Mouse (Mus musculus): ENCODE results near the gene Cers6. TPM values are rescaled to one million over a fixed set of nuclear protein-coding genes. Genes with fewer than 3 reads are reported as not detected.

Gene Cers6
- polyA plus RNA-seq, 2 experiments from 2014 or later = 4.6 to 4.8 TPM

- no peak for ATAC-seq
Observed at GRCm38 (mm10) chr2:69020636-69021310, 159.5 kb downstream of the Cers6 start.

DNA sequence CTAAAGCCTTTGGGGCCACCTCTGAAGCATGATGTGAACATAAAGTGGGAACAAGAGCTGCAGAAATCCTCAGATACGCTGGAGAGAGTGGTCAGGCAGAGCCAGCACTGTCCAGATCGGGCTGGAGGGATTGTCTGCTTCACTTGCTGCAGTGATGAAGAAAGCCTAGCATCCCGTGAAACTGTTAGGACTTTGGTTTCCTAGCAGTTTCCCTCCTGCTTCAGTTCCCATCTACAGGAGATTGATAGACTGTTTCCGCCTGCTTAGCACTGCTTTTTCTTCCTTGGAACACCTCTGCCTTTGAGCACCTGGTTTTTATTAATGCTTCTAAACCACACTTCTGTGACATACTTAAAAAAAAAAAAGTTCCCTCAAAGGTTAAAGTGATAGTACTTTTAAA, 160.3 kb downstream of the Cers6 start:
- ATAC-seq = no peak

GRCm38 (mm10) chr2:69024856-69025255, 163.6 kb downstream of the Cers6 start:
- ATAC-seq = no peak

DNA sequence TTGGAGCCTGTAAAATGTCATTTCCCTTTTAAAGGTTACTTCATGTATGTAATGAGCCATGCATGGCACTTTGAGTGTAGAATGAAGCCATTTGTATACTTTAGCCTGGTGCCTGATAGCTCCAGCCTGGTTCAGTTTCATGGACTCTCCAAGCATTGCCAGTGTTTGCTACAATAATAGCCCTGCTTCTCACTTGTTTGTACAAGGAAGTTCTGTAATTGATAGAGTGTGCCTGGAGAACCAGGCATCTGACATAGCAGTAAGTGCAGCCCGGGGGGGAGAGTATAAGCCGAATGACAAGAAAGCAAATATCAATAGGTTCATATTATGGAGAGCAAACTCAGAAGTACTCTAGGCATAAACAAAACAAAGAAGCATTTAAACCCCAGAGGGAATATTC, 171.3 kb downstream of the Cers6 start:
- no peak for ATAC-seq

DNA sequence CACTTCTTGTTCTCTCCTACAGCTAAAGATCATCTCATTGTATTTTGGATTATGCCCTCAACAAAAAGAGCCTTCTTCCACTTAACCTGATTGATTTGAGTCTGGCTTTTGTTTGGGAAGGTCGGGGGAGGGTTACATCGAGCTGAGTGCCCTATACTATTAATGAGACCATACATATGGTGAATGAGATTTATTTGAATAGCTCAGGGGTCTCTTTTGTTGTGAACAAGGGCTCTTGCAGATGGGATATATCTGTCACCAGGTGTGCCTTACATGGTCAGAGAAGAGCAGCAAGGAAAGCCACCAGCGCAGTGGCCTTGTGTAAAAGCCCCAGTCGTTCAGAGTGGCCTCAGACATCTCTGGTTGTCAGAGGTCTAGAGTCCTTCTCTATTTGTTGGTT, 174.2 kb downstream of the Cers6 start:
- ATAC-seq = no peak

DNA sequence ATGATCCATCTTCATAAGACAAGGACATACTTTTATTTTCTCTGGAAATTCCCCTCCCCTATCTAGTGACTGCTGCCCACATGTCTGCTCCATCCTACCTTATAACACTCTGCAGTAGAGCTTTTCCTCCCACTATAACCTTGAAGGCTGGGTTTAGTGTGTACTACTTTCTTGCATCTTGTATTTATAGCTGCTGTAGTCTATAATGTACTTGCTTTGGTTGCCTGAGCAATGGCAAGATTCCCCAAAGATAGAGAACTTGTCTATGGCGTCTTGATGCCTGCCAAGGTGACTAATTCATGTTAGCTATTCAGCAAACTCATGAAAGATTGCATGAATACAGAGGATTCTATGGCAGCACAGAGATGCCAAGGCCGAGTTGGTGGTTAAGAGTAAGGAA, 176.1 kb downstream of the Cers6 start:
- no peak for ATAC-seq

DNA sequence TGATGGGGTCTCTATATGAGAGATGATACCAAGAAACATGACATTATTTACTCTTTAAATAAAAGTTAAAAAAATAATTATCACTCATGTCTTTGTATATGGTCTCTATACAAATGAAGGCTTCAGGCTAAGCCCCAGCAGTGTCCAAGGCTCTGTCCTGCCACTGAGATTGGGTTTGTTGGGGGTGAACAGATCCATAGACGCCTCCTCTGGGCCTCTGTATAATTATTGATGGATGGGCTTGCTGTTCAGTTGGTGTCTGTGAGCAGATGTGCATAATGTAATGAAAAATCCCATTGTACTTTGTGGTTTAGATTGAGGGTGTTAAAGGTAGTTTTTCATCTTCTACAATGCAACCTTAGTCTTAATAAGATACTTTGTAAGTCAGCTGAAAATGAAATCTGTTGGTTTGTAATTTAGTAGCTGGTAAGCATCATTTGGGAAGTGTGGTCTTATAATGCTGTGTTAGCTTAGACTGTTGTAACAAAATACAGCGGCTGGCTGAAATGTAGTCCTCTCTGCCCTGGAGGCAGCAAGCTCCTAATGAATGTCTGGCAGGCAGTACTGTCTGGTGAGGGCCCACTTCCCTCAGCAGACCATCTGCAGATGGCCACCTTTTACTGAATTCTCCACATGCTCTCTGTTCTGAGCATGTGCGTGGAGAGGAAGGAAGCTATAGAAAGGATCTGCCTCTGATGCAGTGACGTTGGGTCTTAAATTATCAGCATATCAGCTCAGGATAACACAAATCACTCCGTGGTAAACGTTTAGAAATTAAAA, 181.3 kb downstream of the Cers6 start:
- ATAC-seq = no peak

- peak; percentile 84 for ATAC-seq
Observed at GRCm38 (mm10) chr2:69043431-69044118, 182.3 kb downstream of the Cers6 start.

DNA sequence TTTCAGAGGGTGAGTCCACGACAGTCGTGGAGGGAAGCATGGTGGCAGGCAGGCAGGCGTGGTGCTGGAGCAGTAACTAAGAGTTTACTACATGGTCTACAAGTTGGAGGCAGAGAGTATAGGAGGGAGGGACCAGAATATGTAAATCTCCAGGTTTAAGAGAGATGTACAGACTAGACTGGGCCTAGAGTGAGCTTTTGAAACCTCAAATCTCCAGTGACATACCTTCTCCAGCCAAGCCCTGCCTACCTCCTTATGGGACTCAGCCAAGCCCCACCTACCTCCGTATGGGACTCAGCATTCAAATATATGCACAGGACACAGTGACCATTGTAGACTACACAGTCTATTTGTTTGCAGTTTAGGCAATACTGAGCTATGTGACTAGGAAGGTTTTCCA, 184.7 kb downstream of the Cers6 start:
- no peak for ATAC-seq

GRCm38 (mm10) chr2:69047297-69047696, 186.1 kb downstream of the Cers6 start:
- no peak for ATAC-seq

- no peak for ATAC-seq
Observed at GRCm38 (mm10) chr2:69047805-69048204, 186.6 kb downstream of the Cers6 start.

DNA sequence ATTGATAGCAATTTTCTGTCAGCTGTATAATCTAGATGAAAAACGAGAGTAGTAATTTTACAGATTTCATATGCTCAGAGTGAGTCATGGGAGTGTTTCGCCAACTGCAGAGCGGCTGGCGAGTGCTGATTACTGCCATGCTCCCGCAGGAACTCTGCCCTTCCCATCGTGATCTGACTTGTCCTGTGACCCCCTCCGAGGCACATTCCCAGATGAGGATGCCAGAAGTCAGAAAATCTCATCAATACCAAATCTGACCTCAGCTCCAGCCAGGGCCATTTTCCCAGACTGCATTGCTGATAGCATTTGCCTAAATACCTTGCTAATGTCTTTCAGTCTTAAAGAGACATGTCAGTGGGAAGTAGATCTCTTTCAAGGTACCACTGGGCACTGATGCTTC, 187.9 kb downstream of the Cers6 start:
- no peak for ATAC-seq

DNA sequence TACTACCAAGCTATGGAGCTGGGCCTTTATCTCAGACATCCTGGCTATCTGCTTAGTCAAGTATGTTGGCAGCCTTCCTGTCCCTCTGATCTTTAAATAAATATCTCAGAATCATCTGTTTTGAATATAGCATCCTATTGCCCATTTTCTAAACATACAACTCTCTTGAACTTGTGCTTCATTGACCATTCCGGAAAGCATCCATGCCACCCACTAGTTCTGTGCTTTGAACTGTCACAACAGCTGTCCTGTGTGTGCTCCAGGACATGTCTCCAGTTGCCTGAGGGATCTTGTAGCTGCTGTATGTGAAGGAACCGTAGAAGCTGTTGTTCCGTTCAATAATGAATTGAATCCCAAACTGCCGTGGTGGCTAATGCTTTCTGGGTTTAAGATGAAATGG, 188.9 kb downstream of the Cers6 start:
- no peak for ATAC-seq

DNA sequence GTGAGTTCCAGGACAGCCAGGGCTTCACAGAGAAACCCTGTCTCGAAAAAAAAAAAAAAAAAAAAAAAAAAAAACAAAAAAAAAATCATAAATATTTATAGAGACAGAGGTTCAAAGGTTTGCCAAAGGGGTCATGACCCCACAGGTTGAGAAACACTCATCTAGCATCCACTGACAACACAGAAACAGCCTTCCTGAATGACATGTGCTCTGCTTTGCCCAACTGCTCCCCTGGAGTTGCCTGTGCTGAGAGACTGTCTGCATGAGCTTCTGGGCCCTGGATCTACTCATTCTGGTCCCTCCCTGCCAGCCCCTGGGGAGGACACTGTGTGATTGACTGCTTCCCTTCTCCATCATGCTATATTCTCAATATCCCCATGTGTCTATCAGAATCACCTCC, 190.4 kb downstream of the Cers6 start:
- ATAC-seq = no peak

GRCm38 (mm10) chr2:69053210-69053858, 192.1 kb downstream of the Cers6 start:
- ATAC-seq = no peak

DNA sequence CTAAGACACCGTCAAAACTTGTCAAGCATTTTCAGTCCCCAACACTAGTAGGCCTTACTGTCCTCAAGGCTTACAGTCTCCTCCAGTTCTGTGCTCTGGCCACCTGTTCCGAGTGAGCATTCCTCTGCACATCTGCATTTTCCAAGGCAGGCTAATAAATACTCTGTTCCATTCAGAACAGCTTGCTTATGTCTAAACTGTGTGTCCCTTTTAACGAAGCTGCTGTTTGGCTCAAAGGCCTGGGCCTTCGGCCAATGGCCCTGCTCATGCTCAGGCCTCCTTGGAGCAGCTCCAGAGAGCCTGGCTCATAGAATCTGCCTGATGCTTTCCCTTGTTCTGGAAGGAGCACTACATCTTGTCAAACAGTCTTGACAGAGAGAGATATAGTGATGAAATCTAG, 193.0 kb downstream of the Cers6 start:
- ATAC-seq = no peak

GRCm38 (mm10) chr2:69055174-69055573, 193.9 kb downstream of the Cers6 start:
- ATAC-seq = no peak

DNA sequence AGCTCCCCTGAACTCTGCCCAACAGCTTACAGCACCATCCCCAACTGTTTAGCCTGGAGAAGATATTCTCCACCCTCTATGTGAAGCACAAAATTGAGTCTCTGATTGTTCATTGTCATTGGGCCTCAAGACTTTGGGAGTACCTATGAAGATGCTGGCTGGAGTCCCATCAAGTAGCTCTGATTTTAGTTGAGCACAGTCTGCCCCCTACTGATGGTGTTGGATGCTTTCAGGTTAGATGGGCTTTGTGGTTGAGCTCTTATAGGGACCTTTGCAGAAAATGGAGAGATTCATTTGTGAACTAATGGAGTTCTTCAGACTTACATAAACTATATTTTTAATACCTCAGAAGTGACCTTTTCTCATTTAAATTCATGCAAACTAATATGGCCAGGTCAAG, 200.1 kb downstream of the Cers6 start:
- ATAC-seq = peak; percentile 39

GRCm38 (mm10) chr2:69061910-69062689, 200.9 kb downstream of the Cers6 start:
- no peak for ATAC-seq

DNA sequence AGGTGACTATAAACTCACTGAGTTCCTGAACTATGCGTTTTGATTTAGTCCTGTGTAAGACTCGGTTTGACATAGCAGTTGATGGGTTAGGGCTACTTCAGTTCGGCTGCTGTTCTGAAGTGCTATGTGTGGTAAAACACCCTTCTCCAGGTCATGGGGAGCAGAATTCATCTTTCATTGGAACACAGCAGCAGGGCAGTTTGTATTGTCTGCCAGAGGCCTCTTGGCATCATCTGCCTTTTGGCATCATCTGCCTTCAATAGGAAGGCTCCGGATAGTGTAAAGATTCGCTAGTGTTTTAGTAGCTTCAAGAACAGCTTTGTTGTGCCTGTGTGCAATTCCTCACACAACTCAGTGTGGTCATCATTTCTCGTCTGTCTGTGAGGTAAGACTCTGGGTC, 203.5 kb downstream of the Cers6 start:
- ATAC-seq = no peak

DNA sequence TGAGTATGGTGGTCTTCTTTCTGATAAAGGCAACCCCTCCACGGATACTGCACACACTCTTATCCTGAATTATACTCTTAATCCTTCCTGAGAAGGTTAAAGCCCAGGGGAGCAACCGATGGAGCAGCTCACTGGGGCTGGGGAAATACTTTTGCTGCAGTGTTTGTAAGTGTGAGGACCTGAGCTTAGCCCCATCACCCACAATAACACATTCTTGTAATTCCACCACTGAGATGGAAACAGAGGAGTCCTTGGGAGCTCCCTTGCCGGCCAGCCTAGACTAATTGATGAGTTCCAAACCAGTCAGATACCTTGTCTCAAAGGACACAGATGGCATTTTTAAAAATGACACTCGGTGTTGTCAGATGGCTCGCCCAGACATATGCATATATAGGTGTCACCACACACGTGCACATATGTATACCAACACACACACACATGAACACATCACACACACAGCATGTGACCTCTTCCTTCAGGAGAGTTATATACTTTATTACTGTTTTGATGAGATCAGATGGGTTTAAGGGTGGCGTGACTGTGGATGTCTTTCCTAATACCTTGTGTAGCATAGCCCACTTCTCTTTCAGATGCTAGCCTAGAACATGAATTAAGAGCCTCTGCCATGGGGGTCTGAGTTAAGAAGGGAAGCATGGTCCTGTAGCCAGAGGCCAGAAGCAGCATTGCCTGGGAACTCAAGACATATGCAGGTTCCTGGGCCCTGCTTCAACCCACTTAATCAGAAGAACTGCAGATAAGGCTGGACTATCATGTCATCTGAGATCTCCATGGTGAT, 210.4 kb downstream of the Cers6 start:
- no peak for ATAC-seq

GRCm38 (mm10) chr2:69077189-69077588, 215.9 kb downstream of the Cers6 start:
- no peak for ATAC-seq

Data from CD4-positive, CD25-positive, alpha-beta regulatory T cell, adult 4 months (primary cell).